Mouse (Mus musculus) erythroblast, embryonic 14.5 days (primary cell): ENCODE results near the gene Cacna1c.

ENCODE experiments used
- GATA1 ChIP-seq: IDR thresholded peaks from 2 replicates; pipeline ENCODE4 v1.6.1; 2012; ENCODE audit warnings: low read length, inconsistent platforms, mixed read lengths
- TAL1 ChIP-seq: IDR thresholded peaks from 3 replicates; pipeline ENCODE4 v1.6.1; 2012; ENCODE audit warnings: low read length, inconsistent platforms, mixed read lengths

GRCm38 (mm10) chr6:118742701-118743100, 453.5 kb downstream of the Cacna1c start:
- TF ChIP-seq GATA1 (no peak), TAL1 (no peak)
